Mouse (Mus musculus) thymus, adult 2 months (tissue): ENCODE data around the gene Olfr530. TPM values are rescaled to one million over a fixed set of nuclear protein-coding genes. Genes with fewer than 3 reads are reported as not detected.

Experiments
- DNase-seq: peaks from one replicate; pipeline ENCODE4 v3.0.0; 2021
- H3K27ac ChIP-seq: fragments of 200-500 bp; 2 replicates; pipeline ENCODE4 v1.5.1; 2012; ENCODE audit warnings: low read length, control low read depth; ENCODE audit not compliant: control insufficient read depth, insufficient read depth
- H3K27me3 ChIP-seq: fragments of 200-500 bp; 2 replicates; pipeline ENCODE4 v1.6.1; 2012; ENCODE audit warnings: mild to moderate bottlenecking, low read length, moderate library complexity, mixed read lengths; ENCODE audit not compliant: control insufficient read depth, insufficient read depth
- H3K36me3 ChIP-seq: fragments of 200-500 bp; 2 replicates; pipeline ENCODE4 v1.6.1; 2012; ENCODE audit warnings: mild to moderate bottlenecking, low read length, moderate library complexity; ENCODE audit not compliant: control insufficient read depth, insufficient read depth
- H3K4me1 ChIP-seq: fragments of 200-500 bp; replicated peaks from 2 replicates; pipeline ENCODE4 v1.6.1; 2012; ENCODE audit warnings: low read length; ENCODE audit not compliant: control insufficient read depth, insufficient read depth
- H3K4me3 ChIP-seq: fragments of 200-500 bp; 2 replicates; pipeline ENCODE4 v1.5.1; 2012; ENCODE audit warnings: mild to moderate bottlenecking, low read length, control low read depth, moderate library complexity; ENCODE audit not compliant: control insufficient read depth, insufficient read depth
- CTCF ChIP-seq: fragments of 200-500 bp; IDR thresholded peaks from 2 replicates; pipeline ENCODE4 v1.5.1; 2012; ENCODE audit warnings: mild to moderate bottlenecking, control low read depth, low read length, moderate library complexity, borderline replicate concordance; ENCODE audit not compliant: control insufficient read depth, poor library complexity, insufficient read depth; ENCODE audit errors: extremely low read depth
- POLR2A ChIP-seq: fragments of 200-500 bp; IDR thresholded peaks from 2 replicates; pipeline ENCODE4 v1.6.1; 2012; ENCODE audit warnings: mild to moderate bottlenecking, low read length, control low read depth, moderate library complexity; ENCODE audit not compliant: control insufficient read depth, poor library complexity, insufficient read depth; ENCODE audit errors: extremely low read depth
- WGBS: fragments of 180-500 bp; shearing (Covaris S2); methylation state at CpG from one replicate; pipeline ENCODE4 v1.1.7; 2018; 5-methylcytosine and 5-hydroxymethylcytosine counted together
- polyA plus RNA-seq: library from polyadenylated mRNA; depleted of rRNA; stranded (reverse); fragments of >200 nt; gene quantifications from 2 replicates; pipeline ENCODE4 v1.2.3, GENCODE M21; 2012; rRNA removed

Gene Olfr530
- 0.39 and 0.43 TPM in 2 replicates for polyA plus RNA-seq

GRCm38 (mm10) chr7:140376231-140376630 lies at the start of gene Olfr530:
Olfr530 (minus strand) TSS chr7:140376331.
- peak within 1 kb of the TSS; percentile 61 for H3K27ac ChIP-seq
- DNase-seq, result no peak
- H3K4me1 ChIP-seq, result peaks cover 18% of the 10 kb centered on the region
- no peak for TF ChIP-seq CTCF
- no peak for TF ChIP-seq POLR2A
- 97% methylated on average over 1 of the region's 1 CpGs for WGBS
- no peaks in the 10 kb centered on the region for H3K27me3 ChIP-seq
- H3K36me3 ChIP-seq, result no peaks in the 10 kb centered on the region
- H3K4me3 ChIP-seq, result no peak within 1 kb of the TSS

GRCm38 (mm10) chr7:140421539-140421938 lies 45.4 kb upstream of the Olfr530 start, which contains the start of gene Olfr532:
Olfr532 (minus strand) TSS chr7:140421639.
- TF ChIP-seq CTCF, result no peak
- TF ChIP-seq POLR2A, result no peak
- Histone ChIP-seq H3K4me1 (no peaks in the 10 kb centered on the region), H3K36me3 (no peaks in the 10 kb centered on the region), H3K27me3 (no peaks in the 10 kb centered on the region), H3K27ac (no peak within 1 kb of the TSS), H3K4me3 (no peak within 1 kb of the TSS)
- no peak for DNase-seq
- 100% methylated on average over 1 of the region's 1 CpGs for WGBS

- TF ChIP-seq CTCF, result no peak
- TF ChIP-seq POLR2A, result no peak
- H3K27me3 ChIP-seq, result no peaks in the 10 kb centered on the region
- no peaks in the 10 kb centered on the region for H3K36me3 ChIP-seq
- no peak within 1 kb of the TSS for H3K4me3 ChIP-seq
- 97% methylated on average over 1 of the region's 1 CpGs for WGBS
- no peak for DNase-seq
- H3K27ac ChIP-seq, result no peak within 1 kb of the TSS
- H3K4me1 ChIP-seq, result no peaks in the 10 kb centered on the region
These were observed 26.7 kb upstream of the Olfr530 start, which contains the start of gene Olfr531 for GRCm38 (mm10) chr7:140402818-140403217. Olfr531 (minus strand) TSS chr7:140402918.

- Histone ChIP-seq H3K4me1 (peaks cover 18% of the 10 kb centered on the region), H3K36me3 (no peaks in the 10 kb centered on the region), H3K27ac (no peak overlapping the region; the same call in 1 of the 2 replicates), H3K4me3 (no peak overlapping the region), H3K27me3 (no peaks in the 10 kb centered on the region)
- 47% methylated on average over 2 of the region's 2 CpGs for WGBS
- no peak for DNase-seq
- no peak for TF ChIP-seq POLR2A
- TF ChIP-seq CTCF, result no peak
These were observed 780 bp upstream of the Olfr530 start for GRCm38 (mm10) chr7:140376911-140377310.

GRCm38 (mm10) chr7:140374300-140374699 lies 1.8 kb downstream of the Olfr530 start:
- peaks cover 18% of the 10 kb centered on the region for H3K4me1 ChIP-seq
- TF ChIP-seq CTCF, result no peak
- no peak for TF ChIP-seq POLR2A
- H3K27ac ChIP-seq, result peak overlapping the region; percentile 66
- H3K36me3 ChIP-seq, result no peaks in the 10 kb centered on the region
- H3K4me3 ChIP-seq, result no peak overlapping the region
- DNase-seq, result peak; percentile 18
- H3K27me3 ChIP-seq, result no peaks in the 10 kb centered on the region
- WGBS, result 24% methylated on average over 4 of the region's 4 CpGs

- no peaks in the 10 kb centered on the region for H3K27me3 ChIP-seq
These were observed 14.6 kb downstream of the Olfr530 start, which contains the start of gene Olfr60 for GRCm38 (mm10) chr7:140361571-140361970. Olfr60 (minus strand) TSS chr7:140361671.

GRCm38 (mm10) chr7:140333717-140334116 lies 42.4 kb downstream of the Olfr530 start, which contains the start of gene Olfr527:
Olfr527 (plus strand) TSS chr7:140334017.
- Histone ChIP-seq H3K4me3 (no peak within 1 kb of the TSS), H3K36me3 (no peaks in the 10 kb centered on the region), H3K4me1 (no peaks in the 10 kb centered on the region), H3K27me3 (no peaks in the 10 kb centered on the region), H3K27ac (no peak within 1 kb of the TSS)
- TF ChIP-seq CTCF, result no peak
- no peak for TF ChIP-seq POLR2A
- DNase-seq, result no peak
- WGBS, result 100% methylated on average over 2 of the region's 2 CpGs

More at GRCm38 (mm10) chr7:140361571-140361970, 14.6 kb downstream of the Olfr530 start, which contains the start of gene Olfr60:
- WGBS, result 74% methylated on average over 3 of the region's 3 CpGs
- Histone ChIP-seq H3K4me1 (no peaks in the 10 kb centered on the region), H3K4me3 (no peak within 1 kb of the TSS), H3K27ac (no peak within 1 kb of the TSS), H3K36me3 (no peaks in the 10 kb centered on the region)
- no peak for DNase-seq
- no peak for TF ChIP-seq CTCF
- no peak for TF ChIP-seq POLR2A
